In genomic region chr11:47445683-47446082, GRCm38 (mm10) we compare ENCODE assay signal across 16 mouse cellular contexts.
"Had no signal": no experiment of that assay in that cellular context is flagged by ENCODE, and none has a peak within 500 bp of the region (broad histone marks: within the 10 kb centered on the region; RNA-seq: fewer than 3 reads in every experiment).

No protein-coding gene starts in this region.

- H3K36me3 ChIP-seq: neural tube, embryonic 13.5 days; neural tube, embryonic 15.5 days; stomach, embryonic 15.5 days had no signal

- H3K9me3 ChIP-seq: neural tube, embryonic 13.5 days; neural tube, embryonic 15.5 days; stomach, embryonic 15.5 days had no signal

- DNase-seq: retina, postnatal 1 day; right cerebral cortex, adult 18-20 months; right cerebral cortex, postnatal 14 days; right cerebral cortex, postnatal 25 days; right cerebral cortex, postnatal 4 days; spleen, adult 18-20 months; thymus, adult 18-20 months; thymus, adult 2 months; thymus, postnatal 14 days; thymus, postnatal 25 days; thymus, postnatal 36 days; thymus, postnatal 4 days had no signal

- H3K4me3 ChIP-seq: neural tube, embryonic 13.5 days; neural tube, embryonic 15.5 days; stomach, embryonic 15.5 days had no signal

- H3K27ac ChIP-seq: neural tube, embryonic 13.5 days; neural tube, embryonic 15.5 days; stomach, embryonic 15.5 days; stomach, postnatal 0 days had no signal

- H3K4me1 ChIP-seq: neural tube, embryonic 13.5 days; neural tube, embryonic 15.5 days; stomach, embryonic 15.5 days had no signal

- H3K27me3 ChIP-seq: neural tube, embryonic 13.5 days; neural tube, embryonic 15.5 days; stomach, embryonic 15.5 days had no signal

- H3K9ac ChIP-seq: neural tube, embryonic 13.5 days; neural tube, embryonic 15.5 days; stomach, embryonic 15.5 days had no signal
